8 mouse cellular contexts compared by ENCODE assay signal in genomic region chr2:74300885-74301451, GRCm38 (mm10).
DNase-seq lines count a peak whose midpoint lies in the region; ATAC-seq and TF ChIP-seq lines count a peak whose summit lies in the region.

No protein-coding gene starts in this region.

- peak; percentile 15 for DNase-seq in kidney, postnatal 0 days (ENCODE audit: low spot score)
- no peak for DNase-seq in kidney, postnatal 14 days
- DNase-seq in gastrocnemius, adult 8-10 months (ENCODE audit: low spot score in 2 of 2) = no peak
- DNase-seq in testis, postnatal 14 days (ENCODE audit: low spot score) = no peak
- no peak for DNase-seq in thymus, postnatal 4 days

- H3K4me3 ChIP-seq in kidney, postnatal 0 days (replicated peaks; ENCODE audit: low read depth, low read length) = peak overlapping the region; percentile 16
- H3K4me3 ChIP-seq in embryonic facial prominence, embryonic 13.5 days = peak overlapping the region; percentile 31
- peak overlapping the region; percentile 34 for H3K4me3 ChIP-seq in intestine, embryonic 16.5 days (ENCODE audit: low read length)
- H3K4me3 ChIP-seq in neural tube, embryonic 15.5 days (replicated peaks) = peak overlapping the region; percentile 31

- no peak overlapping the region for H3K27ac ChIP-seq in kidney, postnatal 0 days
- H3K27ac ChIP-seq in embryonic facial prominence, embryonic 13.5 days = no peak overlapping the region
- H3K27ac ChIP-seq in intestine, embryonic 16.5 days (ENCODE audit: low read length) = no peak overlapping the region
- no peak overlapping the region for H3K27ac ChIP-seq in neural tube, embryonic 15.5 days (replicated peaks)

- no peaks in the 10 kb centered on the region for H3K4me1 ChIP-seq in kidney, postnatal 0 days (replicated peaks; ENCODE audit: insufficient read depth, low read length)
- H3K4me1 ChIP-seq in embryonic facial prominence, embryonic 13.5 days = peaks cover 22% of the 10 kb centered on the region
- H3K4me1 ChIP-seq in intestine, embryonic 16.5 days (ENCODE audit: control insufficient read depth, insufficient read depth, low read length) = peaks cover 4% of the 10 kb centered on the region; the same call in 1 of the 2 replicates
- H3K4me1 ChIP-seq in neural tube, embryonic 15.5 days = peaks cover 8% of the 10 kb centered on the region

- H3K9ac ChIP-seq in kidney, postnatal 0 days (ENCODE audit: low read depth, low read length) = no peak overlapping the region
- no peak overlapping the region for H3K9ac ChIP-seq in embryonic facial prominence, embryonic 13.5 days
- no peak overlapping the region for H3K9ac ChIP-seq in intestine, embryonic 16.5 days (ENCODE audit: low read depth, low read length)
- no peak overlapping the region for H3K9ac ChIP-seq in neural tube, embryonic 15.5 days (replicated peaks)

- WGBS in kidney, postnatal 0 days = 13% methylated on average over 9 of the region's 9 CpGs
- WGBS in embryonic facial prominence, embryonic 13.5 days = 17% methylated on average over 9 of the region's 9 CpGs
- WGBS in intestine, embryonic 16.5 days = 27% methylated on average over 9 of the region's 9 CpGs
- WGBS in neural tube, embryonic 15.5 days = 7% methylated on average over 9 of the region's 9 CpGs

- TF ChIP-seq CTCF in kidney, postnatal 0 days (IDR thresholded peaks at IDR 0.05; ENCODE audit: low read depth) = peak; percentile 7; the same call in 1 of the 2 replicates

- peaks cover 13% of the 10 kb centered on the region; the same call in 1 of the 2 replicates for H3K27me3 ChIP-seq in kidney, postnatal 0 days (ENCODE audit: insufficient read depth, low read length)
- H3K27me3 ChIP-seq in embryonic facial prominence, embryonic 13.5 days = peaks cover 16% of the 10 kb centered on the region
- H3K27me3 ChIP-seq in intestine, embryonic 16.5 days (replicated peaks; ENCODE audit: control insufficient read depth, insufficient read depth, low read length) = no peaks in the 10 kb centered on the region
- H3K27me3 ChIP-seq in neural tube, embryonic 15.5 days (replicated peaks) = 0 out of 2 replicates have a peak, but pooled peaks cover 7% of the 10 kb centered on the region

- H3K4me2 ChIP-seq in kidney, postnatal 0 days (ENCODE audit: low read length) = peak overlapping the region; percentile 52
- peak overlapping the region; percentile 54 for H3K4me2 ChIP-seq in embryonic facial prominence, embryonic 13.5 days
- H3K4me2 ChIP-seq in intestine, embryonic 16.5 days (ENCODE audit: low read depth, low read length) = peak overlapping the region; percentile 60
- peak overlapping the region; percentile 61 for H3K4me2 ChIP-seq in neural tube, embryonic 15.5 days

- no peaks in the 10 kb centered on the region for H3K9me3 ChIP-seq in kidney, postnatal 0 days (replicated peaks; ENCODE audit: low read length)
- H3K9me3 ChIP-seq in embryonic facial prominence, embryonic 13.5 days = no peaks in the 10 kb centered on the region
- H3K9me3 ChIP-seq in intestine, embryonic 16.5 days (ENCODE audit: control insufficient read depth, low read length) = no peaks in the 10 kb centered on the region
- H3K9me3 ChIP-seq in neural tube, embryonic 15.5 days (replicated peaks) = no peaks in the 10 kb centered on the region

- H3K36me3 ChIP-seq in kidney, postnatal 0 days (ENCODE audit: insufficient read depth, low read length) = no peaks in the 10 kb centered on the region
- no peaks in the 10 kb centered on the region for H3K36me3 ChIP-seq in embryonic facial prominence, embryonic 13.5 days
- H3K36me3 ChIP-seq in intestine, embryonic 16.5 days (ENCODE audit: control insufficient read depth, insufficient read depth, low read length) = no peaks in the 10 kb centered on the region
- H3K36me3 ChIP-seq in neural tube, embryonic 15.5 days = no peaks in the 10 kb centered on the region

- no peak for ATAC-seq in kidney, postnatal 0 days (replicated peaks; ENCODE audit: low FRiP score, low read depth)
- ATAC-seq in embryonic facial prominence, embryonic 13.5 days (ENCODE audit: insufficient number of reproducible peaks, insufficient read depth, low FRiP score, low TSS enrichment, low read depth) = no peak
- no peak for ATAC-seq in intestine, embryonic 16.5 days
- no peak for ATAC-seq in neural tube, embryonic 15.5 days (ENCODE audit: low FRiP score)
